Mouse (Mus musculus): Measurements from ENCODE around the gene 1810046K07Rik.

DNA sequence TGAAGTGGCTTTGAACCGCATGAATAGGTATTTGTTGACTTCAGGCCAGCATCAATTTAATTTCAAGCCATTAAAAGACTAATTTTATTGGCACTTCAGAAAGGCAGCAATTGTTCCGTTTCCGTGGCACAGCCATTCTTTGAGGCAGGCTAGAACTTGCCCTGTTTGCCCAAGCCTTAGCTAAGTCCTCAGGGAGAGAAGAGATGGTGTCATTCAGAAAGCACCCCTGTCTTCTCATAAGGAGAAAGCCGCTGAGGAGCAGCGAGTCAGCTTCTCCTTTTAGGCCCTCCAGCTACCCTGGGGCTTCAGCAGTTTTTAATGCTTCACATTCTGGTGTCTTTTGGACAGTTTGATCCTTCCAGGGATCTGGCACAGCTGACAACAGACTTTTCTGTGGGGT, 59.9 kb downstream of the 1810046K07Rik start:
- TF ChIP-seq CTCF (conservative IDR thresholded peaks at IDR 0.05; ENCODE audit: low read length) (no peak), POU5F1 (IDR thresholded peaks at IDR 0.05; ENCODE audit: borderline replicate concordance, low read length) (no peak), NANOG (IDR thresholded peaks at IDR 0.05; ENCODE audit: borderline replicate concordance, low read length) (no peak)

Data from E14TG2a.4 (cell line).